Mouse (Mus musculus): Measurements from ENCODE around the gene Cavin1.
A peak's percentile ranks its signal among the peaks of the same experiment; 100 is the strongest.

The Cavin1 gene

DNA sequence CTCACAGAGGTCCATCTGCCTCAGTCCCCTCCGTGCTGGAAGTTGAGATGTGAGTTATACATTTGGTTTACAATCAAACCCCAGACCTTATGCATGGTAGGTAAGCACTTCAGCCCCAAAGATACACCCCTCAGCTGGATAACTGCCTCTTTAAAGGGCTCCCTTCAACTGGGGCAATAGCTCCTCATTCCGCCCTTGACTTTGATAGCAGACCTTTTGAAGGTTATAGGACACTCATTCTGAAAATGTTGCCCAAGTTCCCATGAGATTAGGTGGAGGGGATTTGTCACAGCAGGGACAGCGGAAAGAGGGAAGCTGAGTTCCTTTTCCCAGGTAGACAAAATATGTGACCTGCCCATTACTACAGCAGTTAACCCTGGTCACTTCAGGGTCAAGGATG is 10.5 kb upstream of the Cavin1 start:
- no peak for DNase-seq (ENCODE audit: low spot score)

- DNase-seq (ENCODE audit: low spot score), result no peak
Measured at GRCm38 (mm10) chr11:100980438-100980837, 9.8 kb upstream of the Cavin1 start.

DNA sequence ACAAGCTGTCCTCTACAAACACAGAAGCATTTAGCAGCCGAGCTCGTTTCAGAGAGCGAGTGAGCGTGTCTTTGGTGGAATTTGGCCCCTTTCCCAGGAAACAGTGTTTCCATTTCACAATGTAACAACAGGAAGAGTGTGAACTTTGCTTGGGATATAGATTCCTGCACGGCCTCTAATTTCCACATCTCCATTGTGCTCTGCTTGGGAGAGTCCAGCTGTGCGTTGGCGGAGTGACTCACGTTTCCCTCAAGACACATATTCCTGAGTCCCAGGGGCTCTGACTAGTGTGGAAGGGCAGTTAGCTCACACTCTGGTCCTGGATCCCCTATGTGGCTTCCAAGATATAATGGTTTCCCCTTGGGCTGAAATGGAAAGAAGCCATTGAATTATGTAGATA is 9.2 kb upstream of the Cavin1 start:
- DNase-seq (ENCODE audit: low spot score), result peak; percentile 66

- no peak for DNase-seq (ENCODE audit: low spot score)
Measured at GRCm38 (mm10) chr11:100975241-100975640, 4.6 kb upstream of the Cavin1 start.

GRCm38 (mm10) chr11:100974381-100974970 is 3.8 kb upstream of the Cavin1 start:
- peak; percentile 60 for DNase-seq (ENCODE audit: low spot score)

DNA sequence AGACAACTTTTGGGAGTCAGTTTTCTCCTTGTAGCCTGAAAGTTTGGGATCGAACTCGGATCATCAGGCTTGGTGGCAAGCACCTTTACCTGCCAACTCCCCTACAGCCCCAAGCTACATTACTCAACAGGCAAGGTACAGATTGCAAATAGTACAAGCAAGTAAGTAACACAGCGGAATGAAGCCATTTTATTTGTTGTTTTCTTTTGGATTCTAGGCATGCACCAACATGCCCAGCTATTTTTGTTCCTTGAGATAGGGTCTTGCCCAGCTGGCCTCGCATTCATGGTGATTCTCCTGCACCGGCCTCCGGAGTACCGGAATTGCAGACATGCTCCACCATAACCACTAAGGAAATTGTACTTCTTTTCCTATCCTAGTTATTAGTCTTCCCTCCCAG is 2.6 kb upstream of the Cavin1 start:
- DNase-seq (ENCODE audit: low spot score), result no peak

DNA sequence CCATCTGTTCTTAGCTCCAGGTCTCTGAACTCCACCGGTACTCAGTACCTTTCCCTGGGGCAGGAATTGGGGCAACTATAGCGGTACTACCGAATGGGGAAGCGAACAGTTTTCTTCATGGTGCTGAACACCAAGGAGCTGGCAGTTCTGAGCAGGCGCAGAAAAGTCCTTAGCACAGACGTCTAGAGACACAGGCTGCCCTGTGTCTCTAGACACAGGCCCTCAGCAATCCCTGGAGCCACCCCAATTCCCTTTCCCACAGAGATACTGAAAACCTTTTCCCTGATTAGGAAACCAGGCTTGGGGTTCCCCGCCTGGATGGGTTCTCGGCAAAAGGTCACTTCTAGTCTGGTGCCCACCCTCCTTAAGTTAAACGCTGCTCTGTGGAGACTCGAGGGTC is 768 bp upstream of the Cavin1 start:
- no peak for DNase-seq (ENCODE audit: low spot score)

- DNase-seq (ENCODE audit: low spot score), result peak; percentile 57
Measured at GRCm38 (mm10) chr11:100969744-100970556, 737 bp downstream of the Cavin1 start.

GRCm38 (mm10) chr11:100969189-100969743 is 1.4 kb downstream of the Cavin1 start:
- DNase-seq (ENCODE audit: low spot score), result no peak

- DNase-seq (ENCODE audit: low spot score), result no peak
Measured at GRCm38 (mm10) chr11:100968501-100968900, 2.2 kb downstream of the Cavin1 start.

GRCm38 (mm10) chr11:100967881-100968420 is 2.7 kb downstream of the Cavin1 start:
- DNase-seq (ENCODE audit: low spot score), result no peak

- no peak for DNase-seq (ENCODE audit: low spot score)
Measured at GRCm38 (mm10) chr11:100967376-100967775, 3.3 kb downstream of the Cavin1 start.

- no peak for DNase-seq (ENCODE audit: low spot score)
Measured at GRCm38 (mm10) chr11:100965760-100966159, 4.9 kb downstream of the Cavin1 start.

- DNase-seq (ENCODE audit: low spot score), result no peak
Measured at GRCm38 (mm10) chr11:100964901-100965542, 5.7 kb downstream of the Cavin1 start.

DNA sequence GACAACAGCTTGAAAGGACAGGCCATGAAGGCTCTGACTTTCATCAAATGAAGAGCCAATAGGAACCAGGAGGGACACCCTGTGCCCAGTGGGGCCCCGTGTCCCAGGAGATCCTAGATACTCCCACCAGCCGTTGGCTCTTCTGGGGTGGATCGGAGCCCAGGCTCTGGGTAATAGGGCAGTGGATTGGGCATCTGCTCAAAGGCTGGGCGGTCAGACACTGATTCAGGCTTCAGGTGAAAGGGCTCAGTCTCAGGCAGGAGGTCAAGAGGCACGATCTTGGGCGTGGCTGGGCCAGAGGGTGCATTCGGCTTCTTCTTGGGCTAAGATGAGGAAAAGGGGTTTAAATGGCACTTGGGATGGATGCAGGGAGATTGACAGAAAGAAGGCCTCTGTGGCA is 6.5 kb downstream of the Cavin1 start:
- no peak for DNase-seq (ENCODE audit: low spot score)

DNA sequence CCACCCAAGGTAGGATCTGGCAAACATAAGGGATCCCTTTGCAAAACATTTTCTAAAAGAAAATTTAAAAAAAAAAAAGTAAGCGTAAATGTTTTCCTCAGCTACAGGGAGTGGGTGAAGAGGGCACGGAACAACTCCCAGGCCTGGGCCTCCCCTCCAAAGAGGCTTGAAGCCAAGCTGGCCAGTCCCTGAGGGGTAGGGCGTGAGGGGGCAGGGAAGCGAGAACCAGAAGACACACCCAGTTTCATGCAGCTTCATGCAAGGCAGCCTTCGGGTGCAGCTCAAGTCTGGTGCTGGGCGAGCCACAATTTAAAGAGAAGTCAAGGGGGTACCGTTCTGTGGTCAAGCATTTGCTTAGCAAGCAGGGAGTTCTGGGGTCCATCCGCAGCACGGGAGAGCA is 7.0 kb downstream of the Cavin1 start:
- DNase-seq (ENCODE audit: low spot score), result no peak

DNA sequence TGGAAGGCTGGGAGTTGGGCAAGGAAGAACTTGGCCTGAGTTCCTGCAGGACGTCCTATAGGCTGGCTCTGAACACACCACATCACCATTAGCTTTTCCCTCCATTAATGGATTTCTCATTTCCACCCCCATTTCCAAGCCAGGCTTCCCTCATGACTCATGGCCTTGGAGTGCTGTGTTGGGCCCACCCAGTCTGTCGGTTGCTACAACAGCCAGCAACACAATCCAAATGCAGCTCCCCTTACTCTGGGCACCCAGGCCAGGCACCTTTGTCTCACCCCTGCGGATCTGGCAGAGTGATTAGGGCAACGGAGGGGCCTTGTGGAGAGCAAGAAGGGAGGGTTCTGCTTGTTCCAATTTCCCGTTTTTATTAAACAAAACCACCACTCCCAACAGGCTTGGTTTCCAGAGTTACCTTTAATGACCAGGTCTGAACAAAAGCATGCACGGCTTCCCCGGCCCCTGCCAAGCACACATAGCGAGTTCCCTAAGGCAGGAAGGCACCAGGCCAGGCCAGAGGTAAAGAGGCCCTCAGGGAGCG is 8.2 kb downstream of the Cavin1 start:
- peak; percentile 64 for DNase-seq (ENCODE audit: low spot score)

- peak; percentile 45 for DNase-seq (ENCODE audit: low spot score)
Measured at GRCm38 (mm10) chr11:100960540-100960939, 10.1 kb downstream of the Cavin1 start.

DNA sequence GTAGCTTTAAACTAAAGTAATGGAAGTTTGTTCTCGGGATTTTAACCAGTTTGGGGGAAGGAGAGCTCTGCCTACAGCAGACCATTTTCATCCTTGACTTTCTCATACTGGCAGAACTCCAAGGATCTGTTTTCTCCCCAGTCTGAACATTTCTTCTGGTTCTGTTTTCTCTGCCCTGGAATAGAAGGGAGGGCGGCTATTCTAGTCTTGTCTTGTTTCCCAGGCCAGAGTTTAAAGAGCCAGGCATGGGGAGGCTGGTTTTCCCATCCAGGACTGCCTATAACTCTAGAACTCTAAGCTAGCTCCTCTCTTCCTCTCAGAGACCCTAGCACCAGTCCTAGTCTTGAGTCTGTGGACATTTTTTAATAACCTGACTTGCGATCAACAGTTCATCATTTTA is 10.9 kb downstream of the Cavin1 start:
- no peak for DNase-seq (ENCODE audit: low spot score)

DNA sequence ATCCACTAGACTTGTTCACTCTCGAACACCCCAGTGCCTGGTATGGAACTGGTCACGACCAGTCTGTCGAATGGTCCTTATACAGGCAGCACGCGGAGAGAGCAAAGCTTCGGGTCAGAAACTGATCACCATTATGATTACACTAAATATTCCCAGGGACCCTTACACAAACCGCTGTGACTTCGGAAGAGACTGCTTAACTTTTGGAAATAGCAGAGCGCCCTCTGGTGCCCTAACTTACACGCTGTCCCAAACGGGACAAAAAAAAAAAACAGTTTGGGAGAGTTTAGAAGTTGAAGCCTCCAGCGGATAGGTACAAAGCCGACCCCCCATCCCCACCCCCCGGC is 11.2 kb downstream of the Cavin1 start:
- DNase-seq (ENCODE audit: low spot score), result peak; percentile 64

- no peak for DNase-seq (ENCODE audit: low spot score)
Measured at GRCm38 (mm10) chr11:100958613-100959463, 11.8 kb downstream of the Cavin1 start.
